Mouse (Mus musculus) spleen, postnatal 4 days (tissue): ENCODE data around the gene Fam168b.
A peak's percentile ranks its signal among the peaks of the same experiment; 100 is the strongest.

Experiments used
- DNase-seq, 2 experiments: peaks; one replicate each; pipeline ENCODE4 v3.0.0; 2022; ENCODE audit warnings: low spot score in 2 of 2

Fam168b gene

DNA sequence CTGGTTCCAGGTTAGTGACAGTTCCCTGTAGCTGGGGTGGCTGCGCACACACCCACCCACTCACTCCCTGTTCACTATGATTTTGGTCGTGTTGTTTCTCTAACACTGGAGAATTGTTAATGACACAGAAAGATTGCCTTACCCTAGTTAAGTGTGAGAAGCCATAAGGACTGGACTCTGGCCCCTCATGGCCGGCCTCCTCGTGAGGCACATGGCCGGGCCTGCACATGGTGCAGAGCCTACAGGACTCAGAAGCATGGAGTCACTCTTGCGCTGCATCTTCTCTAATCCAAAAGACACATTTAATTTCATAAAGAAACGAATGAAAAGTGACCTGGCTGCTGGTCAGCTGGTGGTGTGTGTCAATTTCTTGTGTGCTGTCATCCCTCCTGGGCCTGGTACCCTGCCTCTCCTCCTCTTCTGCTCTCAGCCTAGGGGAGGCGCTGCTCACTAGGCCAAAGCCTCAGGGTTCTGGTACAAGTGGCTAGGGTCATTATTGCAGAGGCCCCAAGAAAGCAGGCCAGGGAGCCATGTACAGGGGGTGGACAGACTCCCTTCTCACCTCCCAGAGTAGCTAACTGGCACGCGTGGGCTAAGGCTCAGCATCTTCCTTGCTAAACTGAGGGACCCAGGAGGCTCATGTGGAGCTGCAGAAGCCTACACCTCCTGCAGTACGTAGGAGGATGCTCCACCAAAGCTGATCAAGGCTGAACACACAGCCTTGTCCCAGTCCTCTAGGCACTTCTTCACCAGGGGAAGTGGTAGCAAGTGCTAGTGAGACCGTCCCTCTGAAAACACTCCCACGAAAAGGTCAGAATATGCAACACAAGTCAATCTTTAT lies 30.2 kb downstream of the Fam168b start:
- DNase-seq = no peak

DNA sequence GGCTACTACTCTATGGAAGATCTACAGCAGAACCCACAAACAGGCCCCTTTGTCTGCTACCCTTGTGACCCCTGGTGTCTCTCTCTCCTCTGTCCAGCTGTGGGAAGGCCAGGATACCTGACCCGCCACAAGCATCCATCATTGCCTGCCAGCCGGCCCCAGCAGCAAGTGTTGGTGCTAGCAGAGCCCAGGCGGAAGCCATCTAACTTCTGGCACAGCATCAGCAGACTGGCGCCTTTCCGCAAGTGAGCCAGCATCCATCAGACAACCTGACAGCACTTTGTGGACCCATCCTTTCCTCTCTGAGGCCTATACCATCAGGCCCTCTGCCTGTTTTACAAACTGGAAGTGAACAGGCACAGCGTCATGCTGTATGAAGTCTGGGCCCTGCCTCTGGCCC lies 31.3 kb downstream of the Fam168b start:
- DNase-seq = no peak

DNA sequence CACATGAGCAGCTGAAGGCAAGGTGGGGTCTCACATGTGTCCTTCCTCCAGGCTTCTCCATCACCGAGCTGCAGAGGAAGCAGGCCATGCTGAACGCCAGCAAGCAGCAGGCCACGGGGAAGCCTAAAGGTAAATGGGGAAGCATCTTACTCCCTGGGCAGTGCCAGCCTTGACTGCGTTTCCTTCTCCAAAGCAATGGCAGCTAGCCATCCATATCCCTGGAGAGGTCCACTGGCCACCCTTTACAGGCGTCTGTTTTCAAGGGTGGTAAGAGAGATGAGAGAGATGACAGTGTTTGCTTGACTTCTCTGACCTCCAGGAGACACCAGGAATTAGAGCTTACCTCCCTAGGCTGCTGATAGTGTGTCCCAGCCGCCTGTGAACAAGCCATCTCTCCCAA lies 31.8 kb downstream of the Fam168b start:
- DNase-seq = no peak

DNA sequence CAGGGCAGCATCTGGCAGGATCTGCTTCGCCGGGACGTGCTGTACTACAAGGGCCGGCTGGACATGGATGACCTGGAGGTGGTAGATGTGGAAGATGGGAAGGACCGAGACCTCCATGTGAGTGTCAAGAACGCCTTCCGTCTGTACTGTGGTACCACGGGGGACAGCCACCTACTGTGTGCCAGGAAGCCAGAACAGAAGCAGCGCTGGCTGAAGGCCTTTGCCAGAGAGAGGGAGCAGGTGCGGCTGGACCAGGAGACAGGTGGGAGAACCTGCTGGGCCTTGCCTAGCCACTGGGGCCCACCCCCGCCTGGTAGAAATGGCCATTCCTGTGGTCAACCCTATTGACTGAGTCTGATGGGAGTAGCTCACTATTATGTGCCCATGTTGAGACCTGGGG lies 32.6 kb downstream of the Fam168b start:
- DNase-seq = no peak

DNA sequence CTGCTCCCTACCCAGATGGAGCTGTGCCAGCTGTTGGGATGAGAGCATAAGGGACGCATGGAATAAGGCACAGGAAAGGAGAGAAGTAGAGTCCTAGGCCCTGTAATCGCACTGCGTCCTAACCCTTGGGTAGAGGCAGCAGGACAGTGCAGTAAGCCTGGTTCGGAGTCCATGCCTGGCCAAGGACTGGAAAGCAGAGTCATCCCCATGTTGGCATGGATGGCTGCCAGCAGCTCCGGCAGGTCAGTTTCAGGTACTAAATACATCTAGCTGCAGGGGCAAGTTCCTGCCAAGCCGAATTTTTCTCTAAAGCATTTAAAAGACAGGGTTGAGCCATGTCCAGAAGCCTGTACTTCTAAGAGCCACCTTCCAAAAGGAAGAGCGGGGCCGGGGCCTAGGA lies 34.4 kb downstream of the Fam168b start:
- DNase-seq = no peak

DNA sequence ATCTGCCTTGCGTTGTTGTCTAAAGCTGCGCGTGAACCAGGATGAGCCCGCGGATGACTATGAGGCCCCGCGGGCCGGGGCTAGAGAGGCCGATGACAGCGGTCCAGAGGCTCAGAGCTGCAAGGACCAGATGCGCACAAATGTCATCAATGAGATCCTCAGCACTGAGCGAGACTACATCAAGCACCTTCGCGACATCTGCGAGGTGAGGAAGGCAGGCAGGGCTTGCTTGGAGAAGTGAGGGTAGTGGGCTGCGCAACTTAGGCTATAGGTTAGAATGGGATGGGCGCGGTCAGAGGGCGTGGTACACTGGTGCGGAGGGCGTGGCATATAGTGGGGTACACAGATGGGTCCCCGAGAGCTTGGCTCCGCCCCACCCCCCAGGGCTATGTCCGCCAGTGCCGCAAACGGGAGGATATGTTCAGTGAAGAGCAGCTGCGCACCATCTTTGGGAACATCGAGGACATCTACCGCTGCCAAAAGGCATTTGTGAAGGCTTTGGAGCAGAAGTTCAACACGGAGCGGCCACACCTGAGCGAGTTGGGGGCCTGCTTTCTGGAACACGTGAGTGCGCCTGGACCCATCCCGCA lies 36.8 kb downstream of the Fam168b start:
- DNase-seq = no peak

DNA sequence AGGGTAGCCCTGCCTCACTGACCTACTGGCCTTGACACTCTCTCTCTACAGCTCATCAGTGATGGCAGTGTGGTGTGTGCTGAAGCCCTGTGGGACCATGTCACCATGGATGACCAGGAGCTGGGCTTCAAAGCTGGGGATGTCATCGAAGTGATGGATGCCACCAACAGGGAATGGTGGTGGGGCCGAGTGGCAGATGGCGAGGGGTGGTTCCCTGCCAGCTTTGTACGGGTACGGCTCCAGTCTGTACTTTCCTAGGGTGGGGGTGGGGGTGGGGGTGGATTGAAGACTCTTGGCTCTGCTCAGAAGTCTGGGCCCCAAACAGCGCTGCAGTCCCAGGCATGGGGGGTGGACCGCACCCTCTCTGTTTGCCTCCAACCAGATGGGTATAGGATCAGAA lies 38.0 kb downstream of the Fam168b start:
- no peak for DNase-seq

DNA sequence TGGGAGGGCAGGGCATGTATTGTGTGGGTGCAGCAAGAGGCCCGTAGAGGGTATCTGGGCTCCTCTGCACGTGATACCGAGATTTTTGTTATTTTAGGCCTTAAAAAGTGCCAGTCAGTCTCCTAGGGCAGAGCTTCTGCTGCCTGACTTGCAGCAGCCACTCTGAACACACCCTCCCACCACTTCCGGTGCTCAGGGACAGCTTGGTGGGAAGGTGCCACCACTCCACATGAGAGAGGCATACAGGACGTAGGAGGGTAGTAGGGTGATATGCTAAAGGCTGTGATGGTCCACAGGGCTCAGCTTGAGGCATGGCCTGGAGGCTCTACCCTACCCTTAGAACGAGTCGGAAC lies 40.6 kb downstream of the Fam168b start:
- peak in 1 of 2 experiments; percentile 32 for DNase-seq

DNA sequence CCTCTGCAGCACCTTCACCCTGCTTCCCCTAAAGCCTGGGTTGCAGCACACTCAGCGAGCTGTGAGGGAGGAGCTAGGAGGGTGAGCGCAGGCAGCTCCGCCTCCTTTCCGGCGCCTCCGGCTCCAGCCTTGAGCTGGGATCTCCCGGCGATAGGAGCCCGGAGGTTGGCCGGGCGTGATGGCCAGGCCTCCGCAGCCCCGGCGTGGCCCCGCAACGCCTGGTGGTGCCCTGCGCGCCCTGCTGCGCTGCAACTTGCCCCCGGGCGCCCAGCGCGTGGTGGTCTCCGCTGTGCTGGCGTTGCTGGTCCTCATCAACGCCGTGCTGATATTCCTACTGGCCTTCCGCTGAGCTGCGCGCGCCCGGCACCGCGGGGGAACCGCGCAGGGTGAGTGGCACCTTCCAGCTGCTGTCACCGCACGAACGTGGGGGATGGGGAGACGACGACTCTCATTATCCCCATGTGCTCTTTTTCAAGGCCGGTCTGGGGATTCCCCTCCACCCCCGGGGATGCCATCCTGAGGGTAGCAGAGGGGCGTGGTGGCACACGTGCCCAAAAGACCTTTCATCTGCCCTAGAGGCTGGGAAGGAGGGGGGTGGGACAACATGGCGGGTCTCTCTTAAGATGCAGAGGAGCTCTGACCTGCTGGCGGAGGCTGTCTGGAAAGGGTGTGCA lies 41.1 kb downstream of the Fam168b start:
- peak; percentile 62 to 77 for DNase-seq

DNA sequence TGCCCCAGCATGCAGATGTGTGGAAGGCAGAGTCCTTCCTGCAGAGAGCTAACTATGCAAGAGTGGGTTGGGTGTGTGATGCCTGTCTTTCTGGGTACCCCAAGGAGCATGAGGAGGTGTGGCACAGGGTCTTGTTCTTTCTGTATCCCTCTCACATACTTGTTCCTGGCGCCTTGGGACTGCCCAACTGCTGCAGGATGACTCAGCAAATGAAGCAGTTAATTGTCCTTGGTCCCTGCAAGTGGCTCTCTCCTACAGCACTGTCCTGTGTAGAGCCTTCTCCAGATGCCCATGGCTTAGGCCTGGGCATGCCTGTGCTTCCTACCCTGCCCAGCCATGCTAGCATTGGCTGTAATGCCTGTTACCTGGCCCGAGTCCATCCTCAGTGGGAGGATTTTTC lies 43.7 kb downstream of the Fam168b start:
- no peak for DNase-seq

DNA sequence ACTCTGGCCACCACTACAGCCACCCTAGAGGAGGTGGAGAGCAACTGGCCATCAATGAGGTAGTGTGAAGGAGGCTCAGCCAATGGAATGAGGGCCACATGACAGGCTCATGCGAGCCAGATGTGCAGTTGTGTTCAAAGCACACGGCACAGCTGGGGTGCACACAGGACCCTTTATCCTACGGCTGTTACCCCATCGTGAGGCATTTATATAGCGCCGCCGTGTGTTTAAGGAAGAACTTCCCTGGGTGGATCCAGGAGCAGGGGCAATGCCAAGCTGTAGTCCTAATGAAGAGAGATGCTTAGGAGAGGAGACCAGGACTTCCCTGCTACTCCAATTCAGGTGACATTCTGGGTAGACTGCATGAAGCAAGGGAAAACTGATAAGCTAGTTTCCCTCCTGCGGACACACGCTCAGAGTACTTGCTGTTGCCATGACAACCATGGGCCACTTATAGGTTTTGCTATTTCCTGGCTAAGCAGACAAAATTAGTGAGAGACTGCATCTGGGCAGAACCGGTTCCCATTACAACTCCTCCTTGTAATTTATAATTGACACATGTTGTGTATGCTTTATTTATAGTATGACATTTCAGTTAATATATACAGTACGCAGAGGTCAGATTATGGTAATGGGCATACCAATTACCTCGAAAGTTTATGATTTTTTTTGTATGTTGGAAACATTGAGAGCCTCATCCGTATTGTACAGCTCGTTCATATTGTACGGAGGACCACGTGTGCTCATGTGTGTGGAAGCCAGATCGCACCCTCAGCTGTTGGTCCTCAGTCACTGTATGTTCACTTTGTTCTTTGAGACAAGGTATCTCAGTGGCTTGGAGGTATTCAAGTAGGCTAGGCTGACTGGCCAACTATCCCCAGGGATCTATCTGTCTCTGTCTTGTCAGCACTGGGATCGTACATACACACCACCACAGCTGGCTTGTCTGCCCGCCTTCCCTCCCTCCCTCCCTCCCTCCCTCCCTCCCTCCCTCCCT lies 49.3 kb downstream of the Fam168b start:
- DNase-seq = no peak

DNA sequence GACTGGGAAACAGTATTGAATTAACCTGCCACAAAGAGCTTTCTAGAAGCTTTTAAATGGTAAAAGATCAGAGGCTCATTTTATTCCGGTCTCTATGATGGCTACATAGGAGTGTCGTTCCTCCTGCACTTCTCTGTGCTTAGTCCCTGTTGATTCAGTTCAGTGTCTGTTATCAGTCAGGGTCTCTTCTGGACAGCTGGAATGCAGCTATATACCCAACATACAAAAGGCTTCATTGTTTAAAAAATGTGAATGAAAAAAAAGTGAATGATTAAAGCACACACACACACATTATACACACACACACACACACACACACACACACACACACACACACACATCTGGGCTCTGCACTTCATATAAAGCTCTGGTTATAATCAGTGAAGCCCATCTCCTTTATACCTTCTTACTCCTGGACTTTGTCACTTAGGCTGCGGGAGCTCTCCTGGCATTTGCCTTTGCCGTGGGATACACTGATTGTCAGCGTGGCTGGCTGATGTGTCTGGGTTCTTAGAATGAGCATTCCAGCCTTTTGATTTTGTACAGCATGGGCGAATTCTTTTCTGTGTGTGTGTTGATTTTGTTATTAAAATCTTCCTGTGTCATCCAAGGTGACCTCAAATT lies 59.2 kb downstream of the Fam168b start:
- DNase-seq = no peak

DNA sequence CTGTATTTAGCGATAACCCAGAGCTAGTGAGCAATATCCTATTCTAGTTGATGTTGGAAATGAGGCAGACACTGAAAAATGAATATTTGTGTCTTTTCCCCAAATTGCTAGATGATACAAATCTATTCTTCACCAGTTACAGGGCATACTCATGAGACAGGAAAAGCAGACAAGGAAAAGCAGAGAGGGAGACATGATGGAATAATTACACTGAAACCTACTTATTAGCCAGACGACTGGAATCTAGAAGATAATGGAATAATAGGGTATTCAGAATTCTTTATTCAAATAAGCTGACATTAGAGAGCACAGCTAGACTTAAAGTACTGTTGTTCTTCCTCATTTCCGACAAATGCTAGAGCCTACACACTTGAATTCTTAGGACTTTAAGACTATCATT lies 67.0 kb downstream of the Fam168b start:
- no peak for DNase-seq

DNA sequence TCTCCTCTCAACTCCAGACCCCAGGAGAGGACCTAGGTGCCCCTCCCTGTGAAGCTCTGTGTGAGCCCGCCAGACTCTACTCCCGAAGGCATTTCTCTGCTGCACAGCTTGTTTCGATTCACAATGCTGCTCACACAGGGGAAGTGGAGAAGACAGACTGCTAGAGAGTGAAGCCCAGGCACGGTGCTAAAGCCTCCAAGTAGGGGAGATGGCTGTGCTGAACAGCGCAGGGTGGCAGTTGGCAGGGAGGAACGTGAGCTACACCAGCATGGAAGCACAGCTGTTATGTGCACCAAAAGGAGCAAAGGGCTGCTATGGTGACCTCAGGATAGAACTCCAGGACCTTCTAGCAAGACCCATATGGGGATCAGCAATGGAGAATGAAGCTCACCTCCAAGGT lies 74.0 kb downstream of the Fam168b start:
- no peak for DNase-seq

DNA sequence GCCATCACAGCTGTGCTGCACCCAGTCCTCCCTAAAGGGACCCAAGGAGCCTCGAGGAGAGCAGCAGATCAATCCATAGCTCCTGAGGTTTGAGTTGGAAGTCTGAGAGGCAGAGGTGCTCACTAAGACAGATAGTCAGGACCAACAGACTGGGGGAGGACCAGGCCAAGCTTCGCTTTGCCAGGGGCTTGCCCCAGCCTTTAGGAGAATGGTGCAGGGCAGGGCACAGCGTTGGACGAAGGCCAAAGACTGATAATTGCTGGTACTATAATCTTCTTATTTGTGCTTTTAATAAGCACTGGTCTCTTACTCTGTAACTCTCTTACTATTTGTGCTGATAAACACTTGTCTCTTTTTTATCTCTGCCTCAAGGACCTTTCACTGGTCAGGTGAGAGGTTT lies 75.0 kb downstream of the Fam168b start:
- no peak for DNase-seq

DNA sequence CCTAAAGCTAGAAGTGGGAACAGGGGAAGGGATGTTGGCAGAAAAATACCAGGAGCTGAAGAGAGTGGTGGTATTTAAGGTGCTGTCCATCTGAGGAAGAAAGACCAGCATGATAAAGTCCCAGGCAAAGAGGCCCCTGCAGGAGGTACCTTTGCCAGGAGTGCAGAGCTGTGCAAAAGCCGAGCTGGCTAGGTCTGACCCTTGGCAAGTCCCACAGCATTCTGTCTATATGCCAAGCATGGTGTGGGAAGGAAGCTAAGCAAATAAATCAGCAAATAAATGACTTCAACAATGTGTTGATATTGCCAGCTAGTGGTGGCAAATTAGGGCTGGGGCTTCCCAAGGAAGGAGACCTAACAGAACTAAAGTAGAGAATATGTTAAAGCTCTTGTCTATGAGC lies 76.0 kb downstream of the Fam168b start:
- DNase-seq = no peak
